Mouse (Mus musculus) c-Kit-positive CD71-positive TER-119-negative erythroid progenitor cells, embryonic 14.5 days (primary cell): ENCODE measurements around the gene Hist1h2bf.
"Not testable (repeated sequence)": the region's sequence is repeated elsewhere in the genome, so short reads cannot be mapped to it uniquely, and the experiment has no call there.

Experiments used
- DNase-seq: peaks from one replicate; pipeline ENCODE4 v3.0.0-alpha.2; 2013; ENCODE audit warnings: low read depth

The Hist1h2bf gene

GRCm38 (mm10) chr13:23571022-23571503, 2.9 kb downstream of the Hist1h2bf start, which contains the start of the genes Hist1h2ae and Hist1h2bg:
TSS of gene Hist1h2ae (minus strand) at chr13:23571220.
TSS of gene Hist1h2bg (plus strand) at chr13:23571396.
- DNase-seq: no peak

GRCm38 (mm10) chr13:23570261-23571021, 3.6 kb downstream of the Hist1h2bf start:
- DNase-seq: peak; percentile 51

GRCm38 (mm10) chr13:23564482-23564881, 9.5 kb downstream of the Hist1h2bf start:
- DNase-seq: no peak

GRCm38 (mm10) chr13:23562699-23563462, 11.1 kb downstream of the Hist1h2bf start:
- DNase-seq: peak; percentile 68

- DNase-seq: peak; percentile 90
Measured at GRCm38 (mm10) chr13:23561883-23562659, 11.9 kb downstream of the Hist1h2bf start, which contains the start of gene Hist1h3e. TSS of gene Hist1h3e (minus strand) at chr13:23562369.

GRCm38 (mm10) chr13:23561531-23561882, 12.5 kb downstream of the Hist1h2bf start:
- DNase-seq: not testable (repeated sequence)

- DNase-seq: not testable (repeated sequence)
Measured at GRCm38 (mm10) chr13:23560699-23561098, 13.3 kb downstream of the Hist1h2bf start.

GRCm38 (mm10) chr13:23556906-23557305, 17.1 kb downstream of the Hist1h2bf start:
- DNase-seq: no peak

- no peak for DNase-seq
Measured at GRCm38 (mm10) chr13:23555839-23556416, 18.1 kb downstream of the Hist1h2bf start.

GRCm38 (mm10) chr13:23554925-23555838, 18.8 kb downstream of the Hist1h2bf start:
- no peak for DNase-seq

- no peak for DNase-seq
Measured at GRCm38 (mm10) chr13:23554393-23554792, 19.6 kb downstream of the Hist1h2bf start.

- no peak for DNase-seq
Measured at GRCm38 (mm10) chr13:23552962-23553361, 21.0 kb downstream of the Hist1h2bf start, which contains the start of gene Hist1h1d. TSS of gene Hist1h1d (plus strand) at chr13:23553262.

GRCm38 (mm10) chr13:23551931-23552914, 21.8 kb downstream of the Hist1h2bf start:
- DNase-seq: no peak

GRCm38 (mm10) chr13:23551146-23551834, 22.7 kb downstream of the Hist1h2bf start, which contains the start of gene Hist1h4f:
TSS of gene Hist1h4f (minus strand) at chr13:23551648.
- DNase-seq: peak; percentile 95

- DNase-seq: no peak
Measured at GRCm38 (mm10) chr13:23550761-23551145, 23.2 kb downstream of the Hist1h2bf start.

- DNase-seq: no peak
Measured at GRCm38 (mm10) chr13:23546694-23547093, 27.3 kb downstream of the Hist1h2bf start.

GRCm38 (mm10) chr13:23544787-23545120, 29.2 kb downstream of the Hist1h2bf start:
- DNase-seq: not testable (repeated sequence)

- peak; percentile 91 for DNase-seq
Measured at GRCm38 (mm10) chr13:23543965-23544786, 29.8 kb downstream of the Hist1h2bf start, which contains the start of gene Hist1h3f. TSS of gene Hist1h3f (plus strand) at chr13:23544052.
